Mouse (Mus musculus): ENCODE measurements around the gene Gm37240. TPM values are rescaled to one million over a fixed set of nuclear protein-coding genes. Genes with fewer than 3 reads are reported as not detected.

Gm37240 gene
- total RNA-seq, 2 experiments from 2014 or later: 0.98 to 1.0 TPM

GRCm38 (mm10) chr3:85516739-85517396, 370.4 kb downstream of the Gm37240 start:
- no peak for DNase-seq (ENCODE audit: low spot score in 2 of 2)

- DNase-seq (ENCODE audit: low spot score in 2 of 2): no peak
Observed at GRCm38 (mm10) chr3:85514700-85515099, 372.6 kb downstream of the Gm37240 start.

- DNase-seq (ENCODE audit: low spot score in 2 of 2): no peak
Observed at GRCm38 (mm10) chr3:85508717-85509279, 378.5 kb downstream of the Gm37240 start.

GRCm38 (mm10) chr3:85500096-85500495, 387.2 kb downstream of the Gm37240 start:
- DNase-seq (ENCODE audit: low spot score in 2 of 2): no peak

- peak in 1 of 2 experiments; percentile 17 for DNase-seq (ENCODE audit: low spot score in 2 of 2)
Observed at GRCm38 (mm10) chr3:85496146-85496545, 391.2 kb downstream of the Gm37240 start.

GRCm38 (mm10) chr3:85493796-85494195, 393.5 kb downstream of the Gm37240 start:
- DNase-seq (ENCODE audit: low spot score in 2 of 2): no peak

- no peak for DNase-seq (ENCODE audit: low spot score in 2 of 2)
Observed at GRCm38 (mm10) chr3:85490204-85490603, 397.1 kb downstream of the Gm37240 start.

GRCm38 (mm10) chr3:85487379-85487778, 399.9 kb downstream of the Gm37240 start:
- DNase-seq (ENCODE audit: low spot score in 2 of 2): no peak

GRCm38 (mm10) chr3:85485536-85486190, 401.7 kb downstream of the Gm37240 start:
- peak in 1 of 2 experiments; percentile 10 for DNase-seq (ENCODE audit: low spot score in 2 of 2)

- DNase-seq (ENCODE audit: low spot score in 2 of 2): no peak
Observed at GRCm38 (mm10) chr3:85482636-85483035, 404.7 kb downstream of the Gm37240 start.

GRCm38 (mm10) chr3:85480638-85481037, 406.7 kb downstream of the Gm37240 start:
- no peak for DNase-seq (ENCODE audit: low spot score in 2 of 2)

- DNase-seq (ENCODE audit: low spot score in 2 of 2): no peak
Observed at GRCm38 (mm10) chr3:85478731-85479130, 408.6 kb downstream of the Gm37240 start.

GRCm38 (mm10) chr3:85469711-85470110, 417.6 kb downstream of the Gm37240 start:
- no peak for DNase-seq (ENCODE audit: low spot score in 2 of 2)

- no peak for DNase-seq (ENCODE audit: low spot score in 2 of 2)
Observed at GRCm38 (mm10) chr3:85468995-85469394, 418.3 kb downstream of the Gm37240 start.

GRCm38 (mm10) chr3:85465283-85466025, 421.9 kb downstream of the Gm37240 start:
- DNase-seq (ENCODE audit: low spot score in 2 of 2): peak; percentile 73 to 77

GRCm38 (mm10) chr3:85460021-85460420, 427.3 kb downstream of the Gm37240 start:
- DNase-seq (ENCODE audit: low spot score in 2 of 2): no peak

GRCm38 (mm10) chr3:85456983-85457382, 430.3 kb downstream of the Gm37240 start:
- no peak for DNase-seq (ENCODE audit: low spot score in 2 of 2)

- no peak for DNase-seq (ENCODE audit: low spot score in 2 of 2)
Observed at GRCm38 (mm10) chr3:85455453-85455852, 431.9 kb downstream of the Gm37240 start.

- DNase-seq (ENCODE audit: low spot score in 2 of 2): no peak
Observed at GRCm38 (mm10) chr3:85454001-85454400, 433.3 kb downstream of the Gm37240 start.

- peak in 1 of 2 experiments; percentile 42 for DNase-seq (ENCODE audit: low spot score in 2 of 2)
Observed at GRCm38 (mm10) chr3:85449461-85449860, 437.9 kb downstream of the Gm37240 start.

- DNase-seq (ENCODE audit: low spot score in 2 of 2): no peak
Observed at GRCm38 (mm10) chr3:85442781-85443180, 444.5 kb downstream of the Gm37240 start.

GRCm38 (mm10) chr3:85442261-85442660, 445.1 kb downstream of the Gm37240 start:
- DNase-seq (ENCODE audit: low spot score in 2 of 2): no peak

All from layer of hippocampus, postnatal 14 days (tissue).